Comparison of ENCODE assay signal across 33 mouse cellular contexts in the genomic region with DNA sequence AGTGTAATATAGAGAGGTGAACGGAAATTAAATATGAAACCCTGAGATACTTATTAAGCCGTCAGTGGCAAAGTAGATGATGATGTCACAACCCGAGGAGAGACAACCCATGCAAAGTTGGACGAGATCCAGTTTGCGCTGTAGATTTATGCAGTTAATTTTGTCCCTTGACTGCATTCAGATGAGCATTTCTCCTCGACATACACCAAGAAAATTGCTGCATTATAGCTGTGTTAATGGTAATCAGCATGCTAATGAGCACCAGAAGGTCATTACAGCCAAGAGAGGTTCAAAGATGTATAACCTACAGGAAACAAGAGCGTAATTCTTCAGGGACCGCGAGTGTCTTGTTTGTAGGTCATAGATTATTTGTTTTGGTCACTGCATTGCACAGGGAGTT.
A peak's percentile ranks its signal among the peaks of the same experiment; 100 is the strongest.
DNase-seq lines count a peak whose midpoint lies in the region; ATAC-seq and TF ChIP-seq lines count a peak whose summit lies in the region.
"Had no signal": no experiment of that assay in that cellular context is flagged by ENCODE, and none has a peak within 500 bp of the region (broad histone marks: within the 10 kb centered on the region; RNA-seq: fewer than 3 reads in every experiment).

No protein-coding gene starts in this region.

- 70% methylated on average over 9 of the region's 9 CpGs for WGBS in forebrain, embryonic 11.5 days
- WGBS in forebrain, embryonic 15.5 days, result 39% methylated on average over 9 of the region's 9 CpGs
- WGBS in hindbrain, embryonic 13.5 days, result 46% methylated on average over 9 of the region's 9 CpGs
- 84% methylated on average over 9 of the region's 9 CpGs for WGBS in hindbrain, embryonic 11.5 days
- 71% methylated on average over 9 of the region's 9 CpGs for WGBS in midbrain, postnatal 0 days
- WGBS in midbrain, embryonic 15.5 days, result 63% methylated on average over 9 of the region's 9 CpGs

- no peaks in the 10 kb centered on the region for H3K27me3 ChIP-seq in forebrain, embryonic 11.5 days (ENCODE audit: control insufficient read depth, insufficient read depth, low read length)
- no peaks in the 10 kb centered on the region for H3K27me3 ChIP-seq in forebrain, embryonic 15.5 days
- H3K27me3 ChIP-seq in hindbrain, embryonic 13.5 days, result no peaks in the 10 kb centered on the region
- H3K27me3 ChIP-seq in hindbrain, embryonic 11.5 days (ENCODE audit: control insufficient read depth, insufficient read depth, low read length), result no peaks in the 10 kb centered on the region
- H3K27me3 ChIP-seq in midbrain, postnatal 0 days (ENCODE audit: insufficient read depth, low read length), result no peaks in the 10 kb centered on the region
- H3K27me3 ChIP-seq in midbrain, embryonic 15.5 days (replicated peaks), result no peaks in the 10 kb centered on the region
- H3K27me3 ChIP-seq: CH12.LX; embryonic facial prominence, embryonic 15.5 days; heart, embryonic 15.5 days; limb, embryonic 15.5 days; neural tube, embryonic 12.5 days had no signal

- DNase-seq in forebrain, embryonic 11.5 days (ENCODE audit: low spot score), result no peak
- no peak for DNase-seq in hindbrain, embryonic 11.5 days (ENCODE audit: low spot score)
- peak; percentile 29 for DNase-seq in midbrain, postnatal 0 days (ENCODE audit: low spot score)
- no peak for DNase-seq in left cerebral cortex, postnatal 10 days (ENCODE audit: extremely low spot score in 1 of 2, low spot score in 2 of 2)
- DNase-seq: adrenal gland, adult 2 months; adrenal gland, postnatal 36 days; cerebellum, adult 2 months; cerebellum, postnatal 14 days; gastrocnemius, postnatal 25 days; heart, adult 11 months; kidney, adult 8-10 months; kidney, postnatal 4 days; layer of hippocampus, postnatal 36 days; lung, adult 2 months; right cerebral cortex, adult 18-20 months; spleen, adult 18-20 months; thymus, postnatal 14 days had no signal

- H3K36me3 ChIP-seq in forebrain, embryonic 11.5 days (ENCODE audit: control insufficient read depth, insufficient read depth, low read length), result no peaks in the 10 kb centered on the region
- no peaks in the 10 kb centered on the region for H3K36me3 ChIP-seq in forebrain, embryonic 15.5 days
- no peaks in the 10 kb centered on the region for H3K36me3 ChIP-seq in hindbrain, embryonic 13.5 days
- no peaks in the 10 kb centered on the region for H3K36me3 ChIP-seq in hindbrain, embryonic 11.5 days (ENCODE audit: control insufficient read depth, insufficient read depth, low read length)
- H3K36me3 ChIP-seq in midbrain, postnatal 0 days (ENCODE audit: insufficient read depth, low read length), result no peaks in the 10 kb centered on the region
- H3K36me3 ChIP-seq in midbrain, embryonic 15.5 days (replicated peaks), result no peaks in the 10 kb centered on the region
- H3K36me3 ChIP-seq: embryonic facial prominence, embryonic 10.5 days; embryonic facial prominence, embryonic 15.5 days; heart, embryonic 10.5 days; heart, embryonic 15.5 days; limb, embryonic 10.5 days; limb, embryonic 15.5 days; neural tube, embryonic 12.5 days had no signal

- no peak overlapping the region for H3K4me3 ChIP-seq in forebrain, embryonic 11.5 days (ENCODE audit: low read depth, low read length)
- H3K4me3 ChIP-seq in forebrain, embryonic 15.5 days, result no peak overlapping the region
- no peak overlapping the region for H3K4me3 ChIP-seq in hindbrain, embryonic 13.5 days
- H3K4me3 ChIP-seq in hindbrain, embryonic 11.5 days (ENCODE audit: low read depth, low read length), result no peak overlapping the region
- H3K4me3 ChIP-seq in midbrain, postnatal 0 days (ENCODE audit: low read depth, low read length), result no peak overlapping the region
- H3K4me3 ChIP-seq in midbrain, embryonic 15.5 days, result no peak overlapping the region
- H3K4me3 ChIP-seq: embryonic facial prominence, embryonic 10.5 days; embryonic facial prominence, embryonic 15.5 days; heart, embryonic 10.5 days; heart, embryonic 15.5 days; limb, embryonic 10.5 days; limb, embryonic 15.5 days; neural tube, embryonic 12.5 days had no signal

- no peak for TF ChIP-seq CTCF in midbrain, postnatal 0 days (IDR thresholded peaks at IDR 0.05)

- no peak overlapping the region for H3K27ac ChIP-seq in forebrain, embryonic 11.5 days (ENCODE audit: low read depth, low read length)
- H3K27ac ChIP-seq in forebrain, embryonic 15.5 days (replicated peaks), result no peak overlapping the region
- H3K27ac ChIP-seq in hindbrain, embryonic 13.5 days, result no peak overlapping the region
- no peak overlapping the region for H3K27ac ChIP-seq in hindbrain, embryonic 11.5 days (ENCODE audit: low read depth, low read length)
- no peak overlapping the region for H3K27ac ChIP-seq in midbrain, postnatal 0 days (ENCODE audit: low read depth, low read length)
- H3K27ac ChIP-seq in midbrain, embryonic 15.5 days, result no peak overlapping the region
- H3K27ac ChIP-seq: embryonic facial prominence, embryonic 10.5 days; embryonic facial prominence, embryonic 15.5 days; heart, embryonic 10.5 days; heart, embryonic 15.5 days; kidney, postnatal 0 days; limb, embryonic 10.5 days; limb, embryonic 15.5 days; liver, embryonic 14.5 days; neural tube, embryonic 12.5 days had no signal

- 0 out of 2 replicates have a peak, but pooled peaks have one; percentile 18 for ATAC-seq in forebrain, embryonic 11.5 days (replicated peaks; ENCODE audit: low FRiP score)
- ATAC-seq in forebrain, embryonic 15.5 days (replicated peaks), result no peak
- ATAC-seq in hindbrain, embryonic 13.5 days (ENCODE audit: low FRiP score), result peak; percentile 69
- ATAC-seq in hindbrain, embryonic 11.5 days (ENCODE audit: low FRiP score), result no peak
- ATAC-seq in midbrain, postnatal 0 days (ENCODE audit: low FRiP score), result no peak
- no peak; the same call in 1 of the 2 replicates for ATAC-seq in midbrain, embryonic 15.5 days (replicated peaks)
- ATAC-seq: activated CD4-positive, CD25-positive, alpha-beta regulatory T cell, adult 4 months; intestine, embryonic 16.5 days had no signal

- intact Hi-C loops in left cerebral cortex, postnatal 10 days (cut with DNase I), result no loop called here

- H3K9me3 ChIP-seq in forebrain, embryonic 11.5 days (ENCODE audit: control insufficient read depth, low read length), result no peaks in the 10 kb centered on the region
- no peaks in the 10 kb centered on the region for H3K9me3 ChIP-seq in forebrain, embryonic 15.5 days
- H3K9me3 ChIP-seq in hindbrain, embryonic 13.5 days, result no peaks in the 10 kb centered on the region
- no peaks in the 10 kb centered on the region for H3K9me3 ChIP-seq in hindbrain, embryonic 11.5 days (ENCODE audit: control insufficient read depth, low read length)
- H3K9me3 ChIP-seq in midbrain, postnatal 0 days (ENCODE audit: low read length), result no peaks in the 10 kb centered on the region
- H3K9me3 ChIP-seq in midbrain, embryonic 15.5 days, result no peaks in the 10 kb centered on the region
- H3K9me3 ChIP-seq: embryonic facial prominence, embryonic 10.5 days; embryonic facial prominence, embryonic 15.5 days; heart, embryonic 10.5 days; heart, embryonic 15.5 days; limb, embryonic 10.5 days; limb, embryonic 15.5 days; neural tube, embryonic 12.5 days had no signal

- no peaks in the 10 kb centered on the region for H3K4me1 ChIP-seq in forebrain, embryonic 11.5 days (replicated peaks; ENCODE audit: control insufficient read depth, insufficient read depth, low read length)
- H3K4me1 ChIP-seq in forebrain, embryonic 15.5 days, result no peaks in the 10 kb centered on the region
- H3K4me1 ChIP-seq in hindbrain, embryonic 13.5 days (replicated peaks), result 0 out of 2 replicates have a peak, but pooled peaks cover 3% of the 10 kb centered on the region
- H3K4me1 ChIP-seq in hindbrain, embryonic 11.5 days (replicated peaks; ENCODE audit: control insufficient read depth, insufficient read depth, low read length), result no peaks in the 10 kb centered on the region
- H3K4me1 ChIP-seq in midbrain, postnatal 0 days (ENCODE audit: insufficient read depth, low read length), result no peaks in the 10 kb centered on the region
- H3K4me1 ChIP-seq in midbrain, embryonic 15.5 days, result no peaks in the 10 kb centered on the region
- H3K4me1 ChIP-seq: embryonic facial prominence, embryonic 10.5 days; embryonic facial prominence, embryonic 15.5 days; heart, embryonic 10.5 days; heart, embryonic 15.5 days; limb, embryonic 15.5 days; neural tube, embryonic 12.5 days had no signal

- H3K9ac ChIP-seq in forebrain, embryonic 11.5 days (ENCODE audit: low read length), result no peak overlapping the region
- no peak overlapping the region for H3K9ac ChIP-seq in forebrain, embryonic 15.5 days (replicated peaks)
- no peak overlapping the region for H3K9ac ChIP-seq in hindbrain, embryonic 13.5 days
- no peak overlapping the region for H3K9ac ChIP-seq in hindbrain, embryonic 11.5 days (ENCODE audit: low read depth, low read length)
- no peak overlapping the region for H3K9ac ChIP-seq in midbrain, postnatal 0 days (replicated peaks; ENCODE audit: low read length, poor library complexity, severe bottlenecking)
- no peak overlapping the region for H3K9ac ChIP-seq in midbrain, embryonic 15.5 days
- H3K9ac ChIP-seq: embryonic facial prominence, embryonic 15.5 days; heart, embryonic 15.5 days; limb, embryonic 15.5 days; liver, embryonic 14.5 days; neural tube, embryonic 12.5 days had no signal

- H3K4me2 ChIP-seq in forebrain, embryonic 11.5 days (ENCODE audit: low read depth, low read length, severe bottlenecking), result no peak overlapping the region
- no peak overlapping the region for H3K4me2 ChIP-seq in forebrain, embryonic 15.5 days (replicated peaks)
- H3K4me2 ChIP-seq in hindbrain, embryonic 13.5 days, result no peak overlapping the region
- no peak overlapping the region for H3K4me2 ChIP-seq in hindbrain, embryonic 11.5 days (replicated peaks; ENCODE audit: low read depth, low read length)
- H3K4me2 ChIP-seq in midbrain, postnatal 0 days (ENCODE audit: low read depth, low read length, poor library complexity, severe bottlenecking), result no peak overlapping the region
- no peak overlapping the region for H3K4me2 ChIP-seq in midbrain, embryonic 15.5 days
- H3K4me2 ChIP-seq: embryonic facial prominence, embryonic 15.5 days; heart, embryonic 15.5 days; limb, embryonic 15.5 days; midbrain, embryonic 11.5 days; neural tube, embryonic 12.5 days had no signal

Comparison
In these comparisons a context has a peak if more than half of its experiments do, and no peak if none do; other contexts are left out.
1. ATAC-seq: peak in forebrain, embryonic 11.5 days (single experiment) and hindbrain, embryonic 13.5 days (single experiment); none in forebrain, embryonic 15.5 days (single experiment), hindbrain, embryonic 11.5 days (single experiment), midbrain, postnatal 0 days (single experiment) and midbrain, embryonic 15.5 days (single experiment).